ENCODE assay signal across 10 mouse cellular contexts in the genomic region with DNA sequence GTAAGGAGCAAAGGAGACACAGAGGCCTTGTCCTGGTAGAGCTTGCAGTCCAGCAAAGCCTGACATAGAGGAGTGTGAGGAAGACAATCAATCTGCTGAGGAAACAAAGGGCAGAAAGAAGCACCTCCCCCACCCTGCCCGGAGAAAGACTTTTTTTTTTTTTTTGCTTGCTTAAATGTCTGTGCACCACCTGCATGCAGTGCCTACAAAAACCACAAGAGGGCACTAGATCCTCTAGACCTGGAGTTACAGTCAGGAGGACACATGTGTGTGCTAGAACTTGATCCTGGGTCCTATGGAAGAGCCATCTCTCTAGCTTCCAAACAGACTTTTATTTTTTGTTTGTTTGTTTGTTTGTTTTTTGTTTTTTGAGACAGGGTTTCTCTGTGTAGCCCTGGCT. TPM values are rescaled to one million over a fixed set of nuclear protein-coding genes. Genes with fewer than 3 reads are reported as not detected.
DNase-seq lines count a peak whose midpoint lies in the region; TF ChIP-seq lines count a peak whose summit lies in the region.
"Had no signal": no experiment of that assay in that cellular context is flagged by ENCODE, and none has a peak within 500 bp of the region (broad histone marks: within the 10 kb centered on the region; RNA-seq: fewer than 3 reads in every experiment).

No protein-coding gene starts in this region.

- H3K9me3 ChIP-seq in limb, embryonic 10.5 days (replicated peaks) = no peaks in the 10 kb centered on the region
- H3K9me3 ChIP-seq: neural tube, embryonic 13.5 days had no signal

- peak; percentile 52 to 57 for DNase-seq in cerebellum, adult 18-20 months
- no peak for DNase-seq in cerebellum, adult 9-10 months
- peak; percentile 61 to 68 for DNase-seq in layer of hippocampus, postnatal 10 days (ENCODE audit: low spot score in 2 of 2)
- no peak for DNase-seq in layer of hippocampus, adult 18-20 months (ENCODE audit: low spot score in 2 of 2)
- DNase-seq in limb, embryonic 10.5 days (ENCODE audit: low spot score) = peak; percentile 71
- DNase-seq in spleen, postnatal 14 days (ENCODE audit: low spot score in 2 of 2) = peak; percentile 47 to 76
- DNase-seq in urinary bladder, adult 2 months (ENCODE audit: low spot score) = no peak

- no peak overlapping the region for H3K27ac ChIP-seq in bone marrow, adult 2 months (ENCODE audit: control insufficient read depth, insufficient read depth, low read depth, low read length, poor library complexity)
- H3K27ac ChIP-seq in limb, embryonic 10.5 days = peak overlapping the region; percentile 56; the same call in 1 of the 2 replicates
- H3K27ac ChIP-seq: neural tube, embryonic 13.5 days had no signal

- TF ChIP-seq POLR2A in bone marrow, adult 2 months (IDR thresholded peaks at IDR 0.05; ENCODE audit: borderline replicate concordance, control insufficient read depth, low read depth, low read length) = no peak

- H3K4me3 ChIP-seq in bone marrow, adult 2 months (replicated peaks; ENCODE audit: control insufficient read depth, low read depth, low read length) = no peak overlapping the region
- no peak overlapping the region for H3K4me3 ChIP-seq in limb, embryonic 10.5 days
- H3K4me3 ChIP-seq: neural tube, embryonic 13.5 days had no signal

- no peaks in the 10 kb centered on the region for H3K4me1 ChIP-seq in bone marrow, adult 2 months (ENCODE audit: control insufficient read depth, insufficient read depth, low read length)
- peaks cover 16% of the 10 kb centered on the region for H3K4me1 ChIP-seq in limb, embryonic 10.5 days

- H3K36me3 ChIP-seq in limb, embryonic 10.5 days = no peaks in the 10 kb centered on the region
- H3K36me3 ChIP-seq: neural tube, embryonic 13.5 days had no signal

- no peaks in the 10 kb centered on the region for H3K27me3 ChIP-seq in limb, embryonic 10.5 days (ENCODE audit: low read depth, poor library complexity, severe bottlenecking)
- H3K27me3 ChIP-seq: neural tube, embryonic 13.5 days had no signal

- TF ChIP-seq CTCF in bone marrow, adult 2 months (IDR thresholded peaks at IDR 0.05; ENCODE audit: control insufficient read depth, insufficient read depth, low read length) = peak; percentile 43; the same call in 1 of the 2 replicates

- WGBS in bone marrow, adult 2 months = 9% methylated on average over 1 of the region's 1 CpGs
- 26% methylated on average over 1 of the region's 1 CpGs for whole genome bisulfite sequencing in limb, embryonic 10.5 days

RNA-seq across cellular contexts. Expression of a gene that starts 3.4 kb away (rescaled TPM):
- total RNA-seq in layer of hippocampus, postnatal 10 days (2021) = 100 to 1,000 TPM; 146 to 150 TPM
- total RNA-seq in layer of hippocampus, adult 18-20 months (2021) = 100 to 1,000 TPM; 168 to 171 TPM
- 18.3 and 30.4 TPM in 2 replicates for polyA plus RNA-seq in bone marrow, adult 2 months (2011; ENCODE audit: insufficient read depth, insufficient read length, low replicate concordance, missing spikeins)
- 16.6 and 20.1 TPM in 2 replicates for polyA plus RNA-seq in limb, embryonic 10.5 days (2016; fragmentation: Nextera tagmentation; extraction: Ambion mirVana)
- 36.5 and 38.6 TPM in 2 replicates for polyA plus RNA-seq in urinary bladder, adult 2 months (2012; rRNA removed)

RNA-seq across cellular contexts. Expression of a gene that starts 15.1 kb away (rescaled TPM):
- 10 to 100 TPM; 55.2 to 60.4 TPM for total RNA-seq in layer of hippocampus, postnatal 10 days (2021)
- total RNA-seq in layer of hippocampus, adult 18-20 months (2021) = 10 to 100 TPM; 62.3 to 67.6 TPM
- polyA plus RNA-seq in bone marrow, adult 2 months (2011; ENCODE audit: insufficient read depth, insufficient read length, low replicate concordance, missing spikeins) = 20.4 and 36.9 TPM in 2 replicates
- 37.3 and 44.0 TPM in 2 replicates for polyA plus RNA-seq in limb, embryonic 10.5 days (2016; fragmentation: Nextera tagmentation; extraction: Ambion mirVana)
- polyA plus RNA-seq in urinary bladder, adult 2 months (2012; rRNA removed) = 50.8 and 57.6 TPM in 2 replicates

RNA-seq across cellular contexts. Expression of a gene that starts 19.7 kb away (rescaled TPM):
- 100 to 1,000 TPM; 112 to 125 TPM for total RNA-seq in layer of hippocampus, postnatal 10 days (2021)
- 100 to 1,000 TPM; 131 to 135 TPM for total RNA-seq in layer of hippocampus, adult 18-20 months (2021)
- 95.0 and 126 TPM in 2 replicates for polyA plus RNA-seq in bone marrow, adult 2 months (2011; ENCODE audit: insufficient read depth, insufficient read length, low replicate concordance, missing spikeins)
- 102 and 108 TPM in 2 replicates for polyA plus RNA-seq in limb, embryonic 10.5 days (2016; fragmentation: Nextera tagmentation; extraction: Ambion mirVana)
- polyA plus RNA-seq in urinary bladder, adult 2 months (2012; rRNA removed) = 45.7 and 61.5 TPM in 2 replicates

RNA-seq across cellular contexts. Expression of a gene that starts 31.3 kb away (rescaled TPM):
- total RNA-seq in layer of hippocampus, postnatal 10 days (2021) = under 1 TPM; 0.64 to 0.76 TPM
- total RNA-seq in layer of hippocampus, adult 18-20 months (2021) = 1 to 10 TPM; 2.3 to 2.9 TPM
- 0.52 TPM in 1 of 2 replicates, not detected in the other for polyA plus RNA-seq in bone marrow, adult 2 months (2011; ENCODE audit: insufficient read depth, insufficient read length, low replicate concordance, missing spikeins)
- 0.06 and 0.08 TPM in 2 replicates for polyA plus RNA-seq in limb, embryonic 10.5 days (2016; fragmentation: Nextera tagmentation; extraction: Ambion mirVana)
- polyA plus RNA-seq in urinary bladder, adult 2 months (2012; rRNA removed) = 0.63 and 0.65 TPM in 2 replicates
- total RNA-seq: hematopoietic stem cell, adult 5-6 weeks had no signal
- polyA plus RNA-seq: neural tube, embryonic 13.5 days had no signal

RNA-seq across cellular contexts. Expression of a gene that starts 51.2 kb away (rescaled TPM):
- total RNA-seq in layer of hippocampus, postnatal 10 days (2021) = 1 to 10 TPM in 1 of 2 experiments, under 1 TPM in 1; 0.94 to 1.0 TPM
- total RNA-seq in layer of hippocampus, adult 18-20 months (2021) = 1 to 10 TPM in 1 of 2 experiments, under 1 TPM in 1; 0.86 to 1.8 TPM
- 18.5 and 39.2 TPM in 2 replicates for polyA plus RNA-seq in bone marrow, adult 2 months (2011; ENCODE audit: insufficient read depth, insufficient read length, low replicate concordance, missing spikeins)
- polyA plus RNA-seq in limb, embryonic 10.5 days (2016; fragmentation: Nextera tagmentation; extraction: Ambion mirVana) = 33.4 and 35.7 TPM in 2 replicates
- 0.41 TPM in 2 replicates for polyA plus RNA-seq in urinary bladder, adult 2 months (2012; rRNA removed)

Comparison
In these comparisons a context has a peak if more than half of its experiments do, and no peak if none do; other contexts are left out.
1. DNase-seq: peak in cerebellum, adult 18-20 months (2 of 2), layer of hippocampus, postnatal 10 days (2 of 2), limb, embryonic 10.5 days (single experiment) and spleen, postnatal 14 days (2 of 2); none in cerebellum, adult 9-10 months (single experiment), layer of hippocampus, adult 18-20 months (0 of 2) and urinary bladder, adult 2 months (single experiment).